Mouse (Mus musculus): ENCODE measurements around the gene Fmn2.

- TF ChIP-seq POLR2A (IDR thresholded peaks at IDR 0.05; ENCODE audit: control insufficient read depth, extremely low read depth, insufficient read depth, low read length, poor library complexity): no peak
- TF ChIP-seq CTCF (IDR thresholded peaks at IDR 0.05; ENCODE audit: borderline replicate concordance, control insufficient read depth, extremely low read depth, insufficient read depth, low read length, poor library complexity): no peak
Observed at GRCm38 (mm10) chr1:174643431-174644010, 141.9 kb downstream of the Fmn2 start.

Data from thymus, adult 2 months (tissue).